Mouse (Mus musculus) midbrain, embryonic 12.5 days (tissue): ENCODE measurements around the gene Cars. TPM values are rescaled to one million over a fixed set of nuclear protein-coding genes. Genes with fewer than 3 reads are reported as not detected.
"Not testable (repeated sequence)": the region's sequence is repeated elsewhere in the genome, so short reads cannot be mapped to it uniquely, and the experiment has no call there.

Source experiments
- ATAC-seq: fragments of 200-750 bp; cut with Nextera tagmentation; 2 replicates; pipeline ENCODE4 v1.8.0; 2017; ENCODE audit warnings: low read depth, moderate TSS enrichment, moderate library complexity; ENCODE audit not compliant: low FRiP score
- H3K27ac ChIP-seq: fragments of 300-500 bp; sonication (generic); replicated peaks from 2 replicates; pipeline ENCODE4 v1.5.1; 2016; ENCODE audit warnings: mild to moderate bottlenecking
- H3K27me3 ChIP-seq: fragments of 300-500 bp; sonication (generic); 2 replicates; pipeline ENCODE4 v1.6.1; 2016; ENCODE audit warnings: mild to moderate bottlenecking
- H3K36me3 ChIP-seq: fragments of 300-500 bp; sonication (generic); 2 replicates; pipeline ENCODE4 v1.6.1; 2016
- H3K4me1 ChIP-seq: fragments of 300-500 bp; sonication (generic); 2 replicates; pipeline ENCODE4 v1.6.1; 2016
- H3K4me2 ChIP-seq: fragments of 300-500 bp; sonication (generic); replicated peaks from 2 replicates; pipeline ENCODE4 v1.6.1; 2016; ENCODE audit warnings: mild to moderate bottlenecking, moderate library complexity
- H3K4me3 ChIP-seq: fragments of 300-500 bp; sonication (generic); 2 replicates; pipeline ENCODE4 v1.5.1; 2016; ENCODE audit warnings: mild to moderate bottlenecking
- H3K9ac ChIP-seq: fragments of 300-500 bp; sonication (generic); replicated peaks from 2 replicates; pipeline ENCODE4 v1.6.1; 2016; ENCODE audit warnings: mild to moderate bottlenecking, moderate library complexity
- H3K9me3 ChIP-seq: fragments of 300-500 bp; sonication (generic); 2 replicates; pipeline ENCODE4 v1.6.1; 2016; ENCODE audit warnings: mild to moderate bottlenecking
- WGBS: fragments of 180-500 bp; shearing (Covaris S2); methylation state at CpG from one replicate; pipeline ENCODE4 v1.1.7; 2016; 5-methylcytosine and 5-hydroxymethylcytosine counted together
- polyA plus RNA-seq: library from polyadenylated mRNA; unstranded; fragments of >200 nt; fragmentation: Nextera tagmentation; extraction: Ambion mirVana; gene quantifications from 2 replicates; pipeline ENCODE4 v1.2.1, GENCODE M21; 2016

The Cars gene
- polyA plus RNA-seq, 1 experiment from 2014 or later = 67.5 TPM

- no peak overlapping the region for H3K27ac ChIP-seq
- WGBS = 94% methylated on average over 1 of the region's 1 CpGs
- no peak overlapping the region for H3K4me3 ChIP-seq
- peaks cover 64% of the 10 kb centered on the region for H3K36me3 ChIP-seq
- no peak overlapping the region for H3K9ac ChIP-seq
- no peak overlapping the region for H3K4me2 ChIP-seq
- H3K4me1 ChIP-seq = peaks cover 6% of the 10 kb centered on the region; the same call in 1 of the 2 replicates
- H3K27me3 ChIP-seq = no peaks in the 10 kb centered on the region
- no peaks in the 10 kb centered on the region for H3K9me3 ChIP-seq
- no peak for ATAC-seq
These were observed 61.2 kb downstream of the Cars start for GRCm38 (mm10) chr7:143538671-143539070.

GRCm38 (mm10) chr7:143538229-143538628, 61.7 kb downstream of the Cars start:
- ATAC-seq, H3K27me3 ChIP-seq, H3K4me3 ChIP-seq, H3K27ac ChIP-seq, H3K4me1 ChIP-seq, H3K9ac ChIP-seq, H3K4me2 ChIP-seq, H3K9me3 ChIP-seq: not testable (repeated sequence)
- 94% methylated on average over 6 of the region's 6 CpGs for WGBS
- peaks cover 69% of the 10 kb centered on the region for H3K36me3 ChIP-seq

- Histone ChIP-seq H3K9ac (no peak overlapping the region), H3K4me3 (no peak overlapping the region), H3K27me3 (no peaks in the 10 kb centered on the region), H3K9me3 (no peaks in the 10 kb centered on the region), H3K27ac (no peak overlapping the region), H3K36me3 (peaks cover 88% of the 10 kb centered on the region), H3K4me2 (no peak overlapping the region), H3K4me1 (no peaks in the 10 kb centered on the region)
- 95% methylated on average over 3 of the region's 3 CpGs for WGBS
- ATAC-seq = no peak
These were observed 63.6 kb downstream of the Cars start for GRCm38 (mm10) chr7:143536251-143536650.

GRCm38 (mm10) chr7:143533284-143533683, 66.6 kb downstream of the Cars start:
- no peak overlapping the region for H3K4me2 ChIP-seq
- H3K9me3 ChIP-seq = no peaks in the 10 kb centered on the region
- H3K27ac ChIP-seq = no peak overlapping the region
- peaks cover 98% of the 10 kb centered on the region for H3K36me3 ChIP-seq
- H3K27me3 ChIP-seq = no peaks in the 10 kb centered on the region
- no peaks in the 10 kb centered on the region for H3K4me1 ChIP-seq
- no peak overlapping the region for H3K9ac ChIP-seq
- no peak for ATAC-seq
- 89% methylated on average over 2 of the region's 2 CpGs for whole genome bisulfite sequencing
- H3K4me3 ChIP-seq = no peak overlapping the region

GRCm38 (mm10) chr7:143532410-143532809, 67.5 kb downstream of the Cars start:
- 96% methylated on average over 1 of the region's 1 CpGs for WGBS

GRCm38 (mm10) chr7:143519333-143519732, 80.6 kb downstream of the Cars start:
- WGBS = 80% methylated on average over 4 of the region's 4 CpGs
- Histone ChIP-seq H3K36me3 (peaks cover 97% of the 10 kb centered on the region), H3K4me1 (no peaks in the 10 kb centered on the region), H3K4me3 (no peak overlapping the region), H3K4me2 (no peak overlapping the region), H3K9ac (no peak overlapping the region), H3K9me3 (no peaks in the 10 kb centered on the region), H3K27me3 (no peaks in the 10 kb centered on the region), H3K27ac (no peak overlapping the region)
- ATAC-seq = no peak

More at GRCm38 (mm10) chr7:143532410-143532809, 67.5 kb downstream of the Cars start:
- no peak overlapping the region for H3K27ac ChIP-seq
- no peaks in the 10 kb centered on the region for H3K27me3 ChIP-seq
- no peaks in the 10 kb centered on the region for H3K4me1 ChIP-seq
- ATAC-seq = no peak
- H3K4me3 ChIP-seq = no peak overlapping the region
- H3K9me3 ChIP-seq = no peaks in the 10 kb centered on the region
- peaks cover 98% of the 10 kb centered on the region for H3K36me3 ChIP-seq
- no peak overlapping the region for H3K4me2 ChIP-seq
- H3K9ac ChIP-seq = no peak overlapping the region

- Histone ChIP-seq H3K4me2 (no peak overlapping the region), H3K4me1 (no peaks in the 10 kb centered on the region), H3K9ac (no peak overlapping the region), H3K4me3 (no peak overlapping the region), H3K27ac (no peak overlapping the region), H3K9me3 (no peaks in the 10 kb centered on the region), H3K27me3 (no peaks in the 10 kb centered on the region), H3K36me3 (peaks cover 63% of the 10 kb centered on the region)
- WGBS = 99% methylated on average over 4 of the region's 4 CpGs
- no peak for ATAC-seq
These were observed 85.5 kb downstream of the Cars start for GRCm38 (mm10) chr7:143514416-143514768.

GRCm38 (mm10) chr7:143513763-143514415, 86.0 kb downstream of the Cars start:
- H3K4me3 ChIP-seq = no peak overlapping the region
- no peaks in the 10 kb centered on the region for H3K27me3 ChIP-seq
- 95% methylated on average over 10 of the region's 10 CpGs for WGBS
- no peak overlapping the region for H3K9ac ChIP-seq
- ATAC-seq = no peak
- H3K4me2 ChIP-seq = no peak overlapping the region
- no peak overlapping the region for H3K27ac ChIP-seq
- peaks cover 58% of the 10 kb centered on the region for H3K36me3 ChIP-seq
- no peaks in the 10 kb centered on the region for H3K9me3 ChIP-seq
- no peaks in the 10 kb centered on the region for H3K4me1 ChIP-seq

- Histone ChIP-seq H3K4me1 (no peaks in the 10 kb centered on the region), H3K27me3 (peaks cover 4% of the 10 kb centered on the region; the same call in 1 of the 2 replicates), H3K4me3 (no peak overlapping the region), H3K9me3 (no peaks in the 10 kb centered on the region), H3K27ac (no peak overlapping the region), H3K4me2 (no peak overlapping the region), H3K9ac (no peak overlapping the region), H3K36me3 (peaks cover 32% of the 10 kb centered on the region)
- ATAC-seq = no peak
These were observed 88.6 kb downstream of the Cars start for GRCm38 (mm10) chr7:143511335-143511712.

GRCm38 (mm10) chr7:143510593-143511334, 89.1 kb downstream of the Cars start:
- H3K4me2 ChIP-seq = no peak overlapping the region
- H3K9me3 ChIP-seq = no peaks in the 10 kb centered on the region
- no peak for ATAC-seq
- H3K27ac ChIP-seq = no peak overlapping the region
- no peak overlapping the region for H3K9ac ChIP-seq
- H3K27me3 ChIP-seq = peaks cover 6% of the 10 kb centered on the region; the same call in 1 of the 2 replicates
- H3K36me3 ChIP-seq = peaks cover 29% of the 10 kb centered on the region
- no peaks in the 10 kb centered on the region for H3K4me1 ChIP-seq
- no peak overlapping the region for H3K4me3 ChIP-seq
- 90% methylated on average over 3 of the region's 3 CpGs for WGBS

- 67% methylated on average over 1 of the region's 1 CpGs for WGBS
- no peak overlapping the region for H3K9ac ChIP-seq
- H3K27ac ChIP-seq = no peak overlapping the region
- H3K4me3 ChIP-seq = no peak overlapping the region
- no peak for ATAC-seq
- no peak overlapping the region for H3K4me2 ChIP-seq
- H3K4me1 ChIP-seq = no peaks in the 10 kb centered on the region
- H3K9me3 ChIP-seq = no peaks in the 10 kb centered on the region
- H3K36me3 ChIP-seq = peaks cover 17% of the 10 kb centered on the region
- peaks cover 15% of the 10 kb centered on the region for H3K27me3 ChIP-seq
These were observed 90.3 kb downstream of the Cars start for GRCm38 (mm10) chr7:143509566-143509965.
